Mouse (Mus musculus) thymus, postnatal 10 days (tissue): Measurements from ENCODE around the gene Trmo.

ENCODE experiments used
- DNase-seq, 2 experiments: peaks; one replicate each; pipeline ENCODE4 v3.0.0; 2021; ENCODE audit warnings: low spot score in 2 of 2

Gene Trmo

GRCm38 (mm10) chr4:46371030-46371429 lies 18.2 kb downstream of the Trmo start:
- no peak for DNase-seq

GRCm38 (mm10) chr4:46370406-46370805 lies 18.8 kb downstream of the Trmo start:
- DNase-seq = no peak

DNA sequence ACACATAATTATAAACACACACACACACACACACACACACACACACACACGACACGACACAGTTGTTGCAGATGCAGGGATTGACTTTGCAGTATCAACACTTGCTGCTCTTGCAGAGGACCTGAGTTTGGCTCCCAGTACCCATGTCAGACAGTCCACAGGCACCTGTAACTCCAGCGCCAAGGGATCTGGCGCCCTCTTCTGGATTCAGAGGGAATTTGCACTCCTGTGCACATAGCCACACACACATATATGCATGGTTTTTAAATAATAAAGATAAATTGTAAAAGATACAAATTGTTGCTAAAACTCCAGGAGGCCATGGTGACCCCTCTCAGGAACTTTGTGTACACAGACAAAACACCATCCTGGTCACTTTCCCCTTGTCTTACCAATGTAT lies 20.2 kb downstream of the Trmo start:
- DNase-seq = no peak

DNA sequence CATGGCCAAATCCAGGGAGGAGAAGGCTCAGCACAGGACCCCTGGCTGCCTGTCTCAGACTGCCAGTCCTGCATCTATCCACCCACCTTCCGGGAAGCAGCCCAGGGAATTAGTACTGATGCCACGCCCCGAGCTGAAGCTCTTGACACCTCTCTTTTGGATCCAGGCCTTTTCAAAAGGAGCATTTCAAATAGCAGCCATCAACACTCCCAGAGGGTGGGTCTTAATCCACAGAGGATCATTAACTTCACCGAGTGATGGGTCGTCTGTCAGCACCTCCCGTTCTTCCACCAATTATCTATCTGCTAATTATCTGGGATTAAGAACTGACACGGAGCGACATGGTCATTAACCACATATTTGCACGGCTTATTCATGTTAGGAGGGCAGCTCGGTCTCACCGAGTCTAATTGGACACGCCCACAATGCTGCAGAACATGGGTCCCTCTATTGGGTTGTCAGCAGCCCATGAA lies 21.7 kb downstream of the Trmo start:
- DNase-seq = no peak

- DNase-seq = no peak
These were observed 24.9 kb downstream of the Trmo start for GRCm38 (mm10) chr4:46364360-46364759.

GRCm38 (mm10) chr4:46361258-46361657 lies 28.0 kb downstream of the Trmo start:
- DNase-seq = no peak

DNA sequence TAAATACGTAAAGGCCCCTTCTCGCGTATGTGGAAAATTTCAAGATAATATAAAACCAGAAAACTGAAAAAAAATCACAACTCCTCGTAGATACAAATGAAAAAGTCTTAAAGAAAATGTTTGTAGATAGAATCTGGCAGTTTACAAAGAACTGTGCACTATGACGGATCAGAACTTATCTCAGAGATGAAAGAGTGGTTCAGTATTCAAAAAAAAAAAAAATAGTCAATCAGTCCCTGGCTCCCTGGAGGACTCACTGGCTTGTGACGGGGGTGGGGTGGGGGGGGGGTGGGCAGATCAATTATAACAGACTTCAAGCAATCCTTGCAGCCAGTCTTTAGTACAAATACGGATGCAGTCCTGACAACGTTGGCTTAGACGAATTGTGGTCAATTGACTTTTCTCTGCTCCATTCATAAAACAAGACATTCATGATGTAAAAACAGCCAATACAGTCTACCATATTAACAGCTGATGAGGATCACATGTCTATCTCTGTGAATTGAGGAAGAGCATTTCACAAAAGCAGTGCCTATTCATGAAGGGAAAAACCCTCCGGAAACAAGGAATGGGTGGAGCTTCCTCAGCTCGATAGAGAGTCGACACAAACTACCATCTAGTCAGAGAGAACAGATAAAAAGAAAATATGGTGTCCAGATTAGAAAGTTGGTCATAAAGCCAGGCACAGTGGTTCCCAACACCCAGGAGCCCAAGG lies 29.5 kb downstream of the Trmo start:
- no peak for DNase-seq

DNA sequence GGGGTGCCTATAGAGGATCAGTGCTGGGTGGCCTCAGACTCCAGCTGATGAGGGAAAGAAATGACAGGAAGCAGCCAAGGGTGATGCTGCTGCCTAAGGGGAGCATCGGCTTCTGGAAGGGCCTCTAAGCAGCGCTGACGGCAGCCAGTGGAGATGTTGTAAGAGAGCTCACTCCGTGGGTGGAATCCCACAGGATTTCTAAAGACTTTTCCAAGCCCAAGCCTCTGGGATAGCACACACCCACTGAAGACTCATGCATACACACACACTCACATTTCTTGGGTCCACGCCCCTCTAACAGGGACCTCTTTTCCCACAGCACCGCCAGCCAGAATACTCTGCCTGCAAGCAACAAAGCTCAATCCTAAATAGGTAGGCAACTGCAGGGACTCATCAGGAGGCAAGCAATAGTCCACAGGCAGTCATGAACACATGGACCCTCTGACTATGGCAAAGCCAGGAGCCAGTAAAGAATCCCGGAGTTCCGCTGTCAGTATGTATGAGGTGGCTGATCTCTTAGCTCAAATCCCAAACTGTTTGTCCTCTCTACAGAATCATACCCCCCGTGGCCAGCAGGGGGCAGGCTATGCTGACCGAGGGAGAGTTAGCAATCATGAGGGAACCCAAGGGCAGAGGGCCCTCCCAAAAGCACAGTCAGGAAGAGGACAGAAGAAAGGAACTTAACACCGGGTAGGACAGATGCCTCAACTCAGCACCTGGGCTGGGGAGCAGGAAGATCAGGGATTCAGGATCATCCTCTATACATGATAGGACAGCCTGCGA lies 32.7 kb downstream of the Trmo start:
- peak; percentile 20 to 71 for DNase-seq

- no peak for DNase-seq
These were observed 36.2 kb downstream of the Trmo start for GRCm38 (mm10) chr4:46353045-46353444.

GRCm38 (mm10) chr4:46349530-46349929 lies 39.7 kb downstream of the Trmo start:
- no peak for DNase-seq

- DNase-seq = no peak
These were observed 40.3 kb downstream of the Trmo start for GRCm38 (mm10) chr4:46348897-46349296.

DNA sequence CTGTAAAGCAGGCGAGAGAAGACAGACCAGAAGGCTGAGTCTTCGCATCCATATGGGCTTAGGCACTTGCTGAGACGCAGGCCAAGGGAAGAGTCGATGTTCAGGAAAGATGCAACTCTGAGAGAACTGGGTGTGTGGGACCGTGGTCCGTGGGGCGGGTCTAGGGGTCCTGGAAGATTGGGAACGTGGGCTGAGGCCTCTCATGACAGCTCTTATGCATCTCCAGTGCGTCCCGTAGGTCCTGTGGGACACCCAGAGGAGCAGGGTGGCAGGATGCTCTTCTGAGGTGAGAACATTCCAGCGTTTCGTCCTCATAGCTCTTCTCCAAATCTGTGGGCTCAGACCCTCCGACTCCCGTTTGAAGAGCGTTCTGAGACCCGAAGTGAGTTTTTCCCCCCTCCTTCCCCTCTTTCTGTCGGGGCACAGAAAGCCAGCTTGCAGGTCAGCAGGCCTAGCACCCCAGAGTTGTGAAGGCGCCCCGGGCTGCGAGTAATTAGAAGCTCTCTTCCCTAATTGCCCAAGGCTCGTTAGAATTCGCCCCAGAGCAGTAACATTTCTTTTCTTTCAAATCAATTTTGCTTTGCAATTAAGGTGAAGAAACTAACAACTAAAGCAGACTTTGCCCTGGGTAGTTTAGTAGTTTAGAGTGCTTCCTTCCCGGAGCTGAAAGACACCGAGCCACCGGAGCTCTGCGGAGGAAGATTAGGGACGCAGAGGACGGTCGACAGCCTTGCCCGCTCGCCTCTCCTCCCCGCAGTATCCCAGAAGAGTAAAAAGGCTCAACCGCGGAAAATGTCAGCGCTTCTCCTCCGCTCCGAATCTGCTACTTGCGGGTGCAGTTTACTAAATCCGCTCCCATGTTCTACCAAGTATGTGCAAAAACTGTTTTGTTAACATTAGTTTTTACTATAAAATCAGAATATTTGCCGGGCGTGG lies 41.4 kb downstream of the Trmo start:
- DNase-seq = no peak

DNA sequence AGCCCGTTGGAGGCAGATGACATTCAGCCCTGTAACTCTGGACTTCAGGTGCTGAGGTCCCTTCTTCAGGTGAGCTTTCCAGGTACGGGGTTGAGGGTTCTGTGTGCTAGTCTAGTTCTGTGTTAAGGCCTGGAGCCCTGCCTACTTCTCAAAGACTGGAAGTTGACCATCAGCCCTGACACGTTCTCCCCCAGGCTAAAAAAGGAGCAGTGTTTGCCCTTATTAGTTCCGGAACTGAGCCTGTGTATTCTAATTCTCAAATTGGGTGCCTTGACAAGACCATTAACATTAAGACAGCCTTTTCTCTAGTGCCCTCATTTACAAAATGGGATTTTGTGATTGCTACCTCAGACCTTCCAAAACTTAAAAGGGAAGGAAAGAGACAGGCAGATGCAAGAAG lies 42.1 kb downstream of the Trmo start:
- DNase-seq = no peak

DNA sequence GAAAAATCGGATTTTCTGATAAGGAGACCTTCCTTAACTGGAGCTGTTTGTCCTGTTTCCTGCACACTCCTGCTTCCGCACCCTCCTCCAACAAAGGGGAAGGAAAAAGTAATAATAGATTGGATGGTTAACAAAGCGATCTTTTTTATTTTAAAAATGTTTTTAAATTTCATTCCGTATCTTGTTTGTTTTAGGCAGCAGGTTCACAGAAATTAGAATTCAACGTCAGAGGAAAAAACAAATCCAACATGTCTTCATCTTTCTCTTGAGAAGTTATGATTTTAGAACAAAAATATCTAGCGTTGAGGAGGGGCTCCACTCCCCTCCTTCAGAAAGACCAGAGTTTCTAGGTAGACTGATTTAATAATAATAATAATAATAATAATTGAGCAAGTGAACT lies 43.0 kb downstream of the Trmo start:
- DNase-seq = no peak

DNA sequence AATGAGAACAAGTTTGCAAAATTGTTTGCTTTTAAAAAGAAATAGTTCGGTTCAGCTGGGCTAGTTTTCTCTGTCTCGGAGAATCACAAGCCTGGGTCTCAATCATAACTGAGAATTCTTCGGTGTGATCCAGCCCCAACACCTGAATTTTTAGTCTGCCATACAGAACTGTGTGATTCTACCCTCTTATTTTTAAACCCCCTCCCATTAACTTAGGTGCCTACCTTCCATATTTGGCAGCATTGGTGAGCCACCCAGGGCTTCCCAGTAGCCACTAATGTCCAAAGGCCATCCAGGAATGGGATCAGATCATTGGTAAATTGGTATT lies 43.5 kb downstream of the Trmo start:
- DNase-seq = no peak

DNA sequence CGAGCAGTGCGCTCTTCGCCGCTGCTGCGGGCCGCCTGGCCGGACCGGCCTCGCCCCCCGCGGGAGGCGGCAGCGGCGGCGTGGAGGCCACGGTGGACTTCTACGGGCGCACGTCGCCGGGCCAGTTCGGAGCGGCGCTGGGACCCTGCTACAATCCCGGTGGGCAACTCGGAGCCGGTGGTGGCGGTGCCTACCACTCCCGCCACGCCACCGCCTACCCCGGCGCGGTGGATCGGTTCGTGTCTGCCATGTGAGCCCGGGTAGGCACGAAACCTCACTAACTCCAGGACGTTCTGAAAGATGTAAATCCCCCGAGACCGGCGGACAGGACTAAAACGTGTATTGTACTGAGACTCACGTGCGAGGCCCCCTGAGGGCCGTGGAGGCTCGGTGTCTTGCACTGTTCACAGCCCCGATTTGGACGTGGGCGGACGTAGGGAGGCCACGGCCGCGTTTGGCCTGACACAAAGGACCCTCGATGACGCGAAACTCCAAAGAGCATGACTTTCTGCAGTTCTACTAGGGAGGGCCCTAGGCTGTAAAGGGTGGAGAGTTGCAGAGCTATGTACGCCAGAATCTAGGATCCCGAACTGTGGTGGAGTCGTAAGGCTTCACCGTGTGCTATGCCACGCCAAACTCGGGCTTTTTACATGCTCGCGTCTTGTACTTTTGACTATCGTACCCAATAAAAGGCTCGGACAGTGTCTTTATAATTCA lies 44.0 kb downstream of the Trmo start:
- no peak for DNase-seq

- DNase-seq = peak in 1 of 2 experiments; percentile 17
These were observed 44.9 kb downstream of the Trmo start for GRCm38 (mm10) chr4:46344288-46344687.

- DNase-seq = no peak
These were observed 45.5 kb downstream of the Trmo start, which contains the start of gene Foxe1 for GRCm38 (mm10) chr4:46343596-46344260. Gene Foxe1 (plus strand): TSS chr4:46343609.

- DNase-seq = no peak
These were observed 46.4 kb downstream of the Trmo start for GRCm38 (mm10) chr4:46342711-46343286.

DNA sequence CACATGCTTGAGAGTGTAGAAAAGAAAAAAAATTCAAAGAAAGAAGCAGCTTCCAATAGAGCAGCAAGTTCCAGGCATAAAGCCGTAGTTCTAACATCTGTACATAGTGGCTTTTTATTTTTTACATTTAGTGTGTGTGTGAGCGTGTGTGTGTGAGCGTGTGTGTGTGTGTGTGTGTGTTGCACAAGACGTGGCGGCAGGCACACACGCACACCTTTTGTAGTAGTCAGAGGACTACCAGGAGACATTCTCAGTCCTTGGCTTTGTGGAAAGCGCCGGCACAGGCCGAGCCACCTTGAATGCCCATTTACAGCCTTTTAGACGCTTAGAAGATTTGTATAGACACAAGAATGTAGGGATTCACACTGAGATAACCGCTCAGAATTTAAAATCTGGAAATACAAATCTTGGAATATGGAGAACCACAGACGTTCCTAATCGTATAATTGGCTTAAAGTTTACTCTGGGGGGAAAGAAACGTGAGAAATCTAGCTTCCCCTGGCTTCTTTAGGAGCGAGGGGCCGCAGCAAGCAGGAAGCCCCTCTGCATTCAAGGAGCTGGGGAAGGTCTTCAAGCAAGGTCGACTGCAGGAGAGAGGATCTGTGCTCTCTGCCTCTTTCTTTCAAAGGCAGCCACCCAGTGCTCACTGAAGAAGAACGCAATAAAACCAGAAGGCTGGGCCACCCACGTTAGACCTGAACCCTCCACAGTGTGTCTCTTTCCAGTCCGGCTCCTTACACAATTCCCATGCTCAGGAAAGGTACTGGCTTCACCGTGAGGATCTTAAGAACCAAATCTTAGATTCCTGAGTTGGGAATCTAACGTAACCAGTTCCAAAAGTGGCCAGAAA lies 47.2 kb downstream of the Trmo start:
- DNase-seq = no peak
